Mouse (Mus musculus) brain, embryonic 14.5 days (tissue): ENCODE results near the gene Plekhd1.

Source experiments
- CTCF ChIP-seq: fragments of 200-500 bp; IDR thresholded peaks from 2 replicates; pipeline ENCODE4 v1.5.1; 2012; ENCODE audit warnings: inconsistent platforms, mild to moderate bottlenecking, moderate library complexity, borderline replicate concordance; ENCODE audit not compliant: insufficient read depth, insufficient read length; ENCODE audit errors: extremely low read depth
- POLR2A ChIP-seq: fragments of 200-500 bp; IDR thresholded peaks from 2 replicates; pipeline ENCODE4 v1.6.1; 2012; ENCODE audit warnings: mild to moderate bottlenecking, inconsistent platforms, borderline replicate concordance; ENCODE audit not compliant: poor library complexity, insufficient read depth, insufficient read length, severe bottlenecking; ENCODE audit errors: extremely low read depth

- no peak for TF ChIP-seq CTCF
- no peak for TF ChIP-seq POLR2A
Measured at GRCm38 (mm10) chr12:80737283-80737600, 44.9 kb downstream of the Plekhd1 start.
